Mouse (Mus musculus) induced T-regulatory cell, adult 2 months (primary cell): Measurements from ENCODE around the gene Adgrf3.

Experiments used
- DNase-seq: peaks from one replicate; pipeline ENCODE4 v3.0.0-alpha.2; 2012; ENCODE audit warnings: low read depth

Adgrf3 gene

GRCm38 (mm10) chr5:30152007-30152406, 53.5 kb downstream of the Adgrf3 start:
- no peak for DNase-seq

- DNase-seq = no peak
These were observed 57.2 kb downstream of the Adgrf3 start for GRCm38 (mm10) chr5:30148133-30148920.

- no peak for DNase-seq
These were observed 59.0 kb downstream of the Adgrf3 start for GRCm38 (mm10) chr5:30146526-30146925.
